Mouse (Mus musculus) hindbrain, embryonic 10.5 days (tissue): Measurements from ENCODE around the gene Baiap2. TPM values are rescaled to one million over a fixed set of nuclear protein-coding genes. Genes with fewer than 3 reads are reported as not detected.

Source experiments
- DNase-seq: peaks from one replicate; pipeline ENCODE4 v3.0.0-alpha.2; 2017; ENCODE audit warnings: low spot score
- H3K27ac ChIP-seq: fragments of 300-500 bp; sonication (generic); 2 replicates; pipeline ENCODE4 v1.5.1; 2016; ENCODE audit warnings: mild to moderate bottlenecking, moderate library complexity
- H3K27me3 ChIP-seq: fragments of 300-500 bp; sonication (generic); 2 replicates; pipeline ENCODE4 v1.6.1; 2016; ENCODE audit warnings: mild to moderate bottlenecking; ENCODE audit not compliant: poor library complexity, insufficient read depth, severe bottlenecking
- H3K36me3 ChIP-seq: fragments of 300-500 bp; sonication (generic); 2 replicates; pipeline ENCODE4 v1.6.1; 2016; ENCODE audit warnings: mild to moderate bottlenecking, moderate library complexity
- H3K4me1 ChIP-seq: fragments of 300-500 bp; sonication (generic); replicated peaks from 2 replicates; pipeline ENCODE4 v1.6.1; 2016; ENCODE audit warnings: mild to moderate bottlenecking
- H3K4me3 ChIP-seq: fragments of 300-500 bp; sonication (generic); 2 replicates; pipeline ENCODE4 v1.5.1; 2016; ENCODE audit warnings: mild to moderate bottlenecking, moderate library complexity
- H3K9me3 ChIP-seq: fragments of 300-500 bp; sonication (generic); 2 replicates; pipeline ENCODE4 v1.6.1; 2016; ENCODE audit warnings: mild to moderate bottlenecking, moderate library complexity
- WGBS: fragments of 180-500 bp; shearing (Covaris S2); methylation state at CpG from one replicate; pipeline ENCODE4 v1.1.7; 2016; 5-methylcytosine and 5-hydroxymethylcytosine counted together
- polyA plus RNA-seq: library from polyadenylated mRNA; unstranded; fragments of >200 nt; fragmentation: Nextera tagmentation; extraction: Ambion mirVana; gene quantifications from 2 replicates; pipeline ENCODE4 v1.2.1, GENCODE M21; 2016

Baiap2 gene
- polyA plus RNA-seq, 1 experiment from 2014 or later: 11.0 TPM

GRCm38 (mm10) chr11:120013174-120013711 lies 70.7 kb downstream of the Baiap2 start:
- peaks cover 58% of the 10 kb centered on the region for H3K4me1 ChIP-seq
- peak overlapping the region; percentile 80 for H3K27ac ChIP-seq
- peak; percentile 89 for DNase-seq
- WGBS: 16% methylated on average over 21 of the region's 21 CpGs
- H3K27me3 ChIP-seq: peaks cover 44% of the 10 kb centered on the region
- no peaks in the 10 kb centered on the region for H3K36me3 ChIP-seq
- H3K9me3 ChIP-seq: no peaks in the 10 kb centered on the region
- peak overlapping the region; percentile 50 for H3K4me3 ChIP-seq

- peaks cover 73% of the 10 kb centered on the region for H3K4me1 ChIP-seq
- DNase-seq: no peak
- H3K27ac ChIP-seq: peak overlapping the region; percentile 17; the same call in 1 of the 2 replicates
- H3K27me3 ChIP-seq: peaks cover 49% of the 10 kb centered on the region
- no peak overlapping the region for H3K4me3 ChIP-seq
- 94% methylated on average over 4 of the region's 4 CpGs for WGBS
- H3K9me3 ChIP-seq: no peaks in the 10 kb centered on the region
- no peaks in the 10 kb centered on the region for H3K36me3 ChIP-seq
Observed at GRCm38 (mm10) chr11:120014758-120015157, 72.2 kb downstream of the Baiap2 start.

GRCm38 (mm10) chr11:120017011-120017410 lies 74.4 kb downstream of the Baiap2 start:
- peaks cover 32% of the 10 kb centered on the region for H3K27me3 ChIP-seq
- H3K36me3 ChIP-seq: no peaks in the 10 kb centered on the region
- peak overlapping the region; percentile 59; the same call in 1 of the 2 replicates for H3K27ac ChIP-seq
- no peak overlapping the region for H3K4me3 ChIP-seq
- H3K9me3 ChIP-seq: no peaks in the 10 kb centered on the region
- 84% methylated on average over 8 of the region's 8 CpGs for WGBS
- DNase-seq: no peak
- peaks cover 88% of the 10 kb centered on the region for H3K4me1 ChIP-seq

GRCm38 (mm10) chr11:120019542-120020440 lies 77.2 kb downstream of the Baiap2 start:
- Histone ChIP-seq H3K27ac (peak overlapping the region; percentile 79), H3K4me3 (peak overlapping the region; percentile 14), H3K27me3 (peaks cover 15% of the 10 kb centered on the region; the same call in 1 of the 2 replicates), H3K4me1 (peaks cover 76% of the 10 kb centered on the region), H3K36me3 (no peaks in the 10 kb centered on the region), H3K9me3 (no peaks in the 10 kb centered on the region)
- WGBS: 47% methylated on average over 23 of the region's 23 CpGs
- peak; percentile 52 for DNase-seq

- no peaks in the 10 kb centered on the region for H3K36me3 ChIP-seq
- peaks cover 10% of the 10 kb centered on the region; the same call in 1 of the 2 replicates for H3K27me3 ChIP-seq
- peaks cover 67% of the 10 kb centered on the region for H3K4me1 ChIP-seq
- no peaks in the 10 kb centered on the region for H3K9me3 ChIP-seq
- H3K27ac ChIP-seq: peak overlapping the region; percentile 79
- 92% methylated on average over 16 of the region's 16 CpGs for WGBS
- no peak overlapping the region for H3K4me3 ChIP-seq
- DNase-seq: no peak
Observed at GRCm38 (mm10) chr11:120021367-120021766, 78.8 kb downstream of the Baiap2 start.

- no peaks in the 10 kb centered on the region for H3K9me3 ChIP-seq
- H3K4me1 ChIP-seq: peaks cover 61% of the 10 kb centered on the region
- H3K27me3 ChIP-seq: peaks cover 10% of the 10 kb centered on the region; the same call in 1 of the 2 replicates
- no peak for DNase-seq
- H3K36me3 ChIP-seq: no peaks in the 10 kb centered on the region
- 55% methylated on average over 8 of the region's 8 CpGs for WGBS
- H3K4me3 ChIP-seq: no peak overlapping the region
- H3K27ac ChIP-seq: peak overlapping the region; percentile 63
Observed at GRCm38 (mm10) chr11:120022216-120022615, 79.7 kb downstream of the Baiap2 start.

GRCm38 (mm10) chr11:120022841-120023240 lies 80.3 kb downstream of the Baiap2 start:
- 55% methylated on average over 12 of the region's 12 CpGs for whole genome bisulfite sequencing

GRCm38 (mm10) chr11:120026941-120027340 lies 84.4 kb downstream of the Baiap2 start:
- DNase-seq: no peak
- 83% methylated on average over 3 of the region's 3 CpGs for WGBS
- H3K4me1 ChIP-seq: peaks cover 44% of the 10 kb centered on the region
- no peaks in the 10 kb centered on the region for H3K36me3 ChIP-seq
- no peak overlapping the region for H3K4me3 ChIP-seq
- no peak overlapping the region for H3K27ac ChIP-seq
- H3K9me3 ChIP-seq: no peaks in the 10 kb centered on the region
- H3K27me3 ChIP-seq: no peaks in the 10 kb centered on the region

More at GRCm38 (mm10) chr11:120022841-120023240, 80.3 kb downstream of the Baiap2 start:
- peak overlapping the region; percentile 63; the same call in 1 of the 2 replicates for H3K27ac ChIP-seq
- no peaks in the 10 kb centered on the region for H3K36me3 ChIP-seq
- no peaks in the 10 kb centered on the region for H3K9me3 ChIP-seq
- no peak overlapping the region; the same call in 1 of the 2 replicates for H3K4me3 ChIP-seq
- peaks cover 10% of the 10 kb centered on the region; the same call in 1 of the 2 replicates for H3K27me3 ChIP-seq
- peaks cover 56% of the 10 kb centered on the region for H3K4me1 ChIP-seq
- peak; percentile 36 for DNase-seq

GRCm38 (mm10) chr11:120028319-120029092 lies 85.9 kb downstream of the Baiap2 start:
- no peak for DNase-seq
- 69% methylated on average over 18 of the region's 18 CpGs for WGBS
- no peaks in the 10 kb centered on the region for H3K36me3 ChIP-seq
- 0 out of 2 replicates have a peak overlapping the region, but pooled peaks have one; percentile 6 for H3K27ac ChIP-seq
- no peaks in the 10 kb centered on the region for H3K9me3 ChIP-seq
- no peak overlapping the region for H3K4me3 ChIP-seq
- H3K27me3 ChIP-seq: peaks cover 4% of the 10 kb centered on the region; the same call in 1 of the 2 replicates
- H3K4me1 ChIP-seq: peaks cover 45% of the 10 kb centered on the region

- Histone ChIP-seq H3K27me3 (peaks cover 4% of the 10 kb centered on the region; the same call in 1 of the 2 replicates), H3K9me3 (no peaks in the 10 kb centered on the region), H3K4me3 (no peak overlapping the region), H3K36me3 (no peaks in the 10 kb centered on the region), H3K4me1 (peaks cover 53% of the 10 kb centered on the region), H3K27ac (no peak overlapping the region)
- WGBS: 42% methylated on average over 9 of the region's 9 CpGs
- no peak for DNase-seq
Observed at GRCm38 (mm10) chr11:120029431-120030144, 87.0 kb downstream of the Baiap2 start.

GRCm38 (mm10) chr11:120030145-120030901 lies 87.8 kb downstream of the Baiap2 start:
- Histone ChIP-seq H3K4me3 (no peak overlapping the region), H3K9me3 (no peaks in the 10 kb centered on the region), H3K27ac (no peak overlapping the region), H3K4me1 (peaks cover 53% of the 10 kb centered on the region), H3K27me3 (peaks cover 4% of the 10 kb centered on the region; the same call in 1 of the 2 replicates), H3K36me3 (no peaks in the 10 kb centered on the region)
- WGBS: 42% methylated on average over 10 of the region's 10 CpGs
- peak; percentile 66 for DNase-seq
